Mouse (Mus musculus): ENCODE measurements at regions not wholly inside any gene's neighbourhood (a gene's known extent, or its start where the extent isn't known, plus 50 kb on each side); places are given as distances from the start of the nearest gene placed in this dataset.
A peak's percentile ranks its signal among the peaks of the same experiment; 100 is the strongest.

GRCm38 (mm10) chr1:122607309-122607708 lies 1039.5 kb upstream of the Ddx18 start:
- DNase-seq (ENCODE audit: low spot score) = no peak

GRCm38 (mm10) chr1:122575954-122576353 lies 1008.2 kb upstream of the Ddx18 start:
- DNase-seq (ENCODE audit: low spot score) = no peak

GRCm38 (mm10) chr1:122551596-122551995 lies 983.8 kb upstream of the Ddx18 start:
- DNase-seq (ENCODE audit: low spot score) = no peak

DNA sequence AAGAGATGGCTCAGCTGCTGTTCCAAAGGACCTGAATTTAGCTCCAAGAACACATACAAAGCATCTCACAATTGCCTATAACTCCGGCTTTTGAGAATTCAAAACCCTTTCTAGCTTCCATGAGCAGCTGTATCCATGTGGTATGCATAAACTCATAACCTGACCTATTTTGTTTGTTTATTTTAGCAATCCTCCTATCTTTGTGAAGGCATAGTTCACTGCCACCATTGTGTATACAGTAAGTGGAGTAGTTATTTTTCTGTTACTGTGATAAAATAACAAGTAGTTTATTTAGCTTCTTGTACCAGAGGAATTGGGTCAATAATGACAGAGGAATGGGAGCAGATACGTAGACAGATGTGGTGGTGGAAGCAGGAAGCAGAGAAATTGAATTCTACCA lies 941.8 kb upstream of the Ddx18 start:
- DNase-seq (ENCODE audit: low spot score) = no peak

GRCm38 (mm10) chr1:122501707-122502106 lies 933.9 kb upstream of the Ddx18 start:
- no peak for DNase-seq (ENCODE audit: low spot score)

DNA sequence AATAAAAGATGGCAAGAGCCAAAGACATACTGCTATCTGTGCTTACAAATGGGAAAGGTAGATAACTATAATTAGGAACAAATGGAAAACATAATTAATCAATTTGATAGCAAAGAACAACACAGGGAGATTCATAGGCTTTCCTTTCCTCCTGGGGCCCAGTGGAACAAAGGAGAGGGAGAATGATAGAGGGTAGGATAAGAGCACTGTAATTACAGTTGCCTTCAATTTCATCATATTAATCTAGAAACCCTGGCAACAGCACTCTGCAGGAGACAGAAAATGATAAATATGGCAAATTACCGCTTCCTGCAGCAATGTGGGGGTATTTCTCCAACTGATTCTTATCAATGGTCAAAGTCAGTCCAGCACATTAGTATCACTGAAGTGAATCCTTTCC lies 910.2 kb upstream of the Ddx18 start:
- DNase-seq (ENCODE audit: low spot score) = no peak

GRCm38 (mm10) chr1:122463931-122464330 lies 896.1 kb upstream of the Ddx18 start:
- no peak for DNase-seq (ENCODE audit: low spot score)

DNA sequence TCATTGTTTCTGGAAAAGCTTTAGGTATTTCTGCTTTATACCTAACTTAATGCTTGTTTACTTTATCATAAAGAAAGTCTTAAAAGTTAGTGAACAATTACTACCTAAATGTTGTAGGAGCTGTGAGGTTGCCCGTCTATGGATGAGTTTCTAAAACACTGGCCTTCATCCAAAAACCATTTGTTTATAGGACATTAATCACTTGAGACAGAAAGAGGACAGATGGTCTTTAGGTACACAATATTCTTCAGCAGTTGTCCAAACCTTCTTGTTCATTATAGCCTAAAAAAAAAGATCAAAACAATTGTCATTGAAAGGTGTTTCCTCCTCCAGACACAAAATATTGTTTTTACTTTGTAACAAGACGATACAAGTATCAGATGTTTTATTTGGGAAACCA lies 891.3 kb upstream of the Ddx18 start:
- DNase-seq (ENCODE audit: low spot score) = no peak

DNA sequence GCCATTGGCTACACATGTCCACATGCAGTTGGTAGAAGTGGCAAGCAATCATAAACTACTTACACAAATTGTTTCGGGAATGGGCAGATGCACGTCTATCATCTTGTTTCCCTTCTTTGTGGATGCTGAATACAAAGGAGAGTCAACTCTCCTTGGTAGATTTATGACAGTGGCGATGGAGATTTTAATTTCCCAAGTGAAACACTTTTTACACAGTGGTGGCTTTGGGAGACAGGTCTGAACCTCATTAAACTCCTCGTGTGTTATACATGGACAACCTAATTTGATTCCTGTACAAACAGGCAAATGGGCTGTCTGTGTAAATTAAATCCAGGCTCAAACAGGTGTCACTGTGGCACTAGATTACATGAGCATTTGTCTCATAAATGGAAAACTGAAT lies 887.1 kb upstream of the Ddx18 start:
- no peak for DNase-seq (ENCODE audit: low spot score)

- DNase-seq (ENCODE audit: low spot score) = no peak
Observed at GRCm38 (mm10) chr1:122453617-122454016, 885.8 kb upstream of the Ddx18 start.

- DNase-seq (ENCODE audit: low spot score) = no peak
Observed at GRCm38 (mm10) chr1:122439358-122439757, 871.6 kb upstream of the Ddx18 start.

DNA sequence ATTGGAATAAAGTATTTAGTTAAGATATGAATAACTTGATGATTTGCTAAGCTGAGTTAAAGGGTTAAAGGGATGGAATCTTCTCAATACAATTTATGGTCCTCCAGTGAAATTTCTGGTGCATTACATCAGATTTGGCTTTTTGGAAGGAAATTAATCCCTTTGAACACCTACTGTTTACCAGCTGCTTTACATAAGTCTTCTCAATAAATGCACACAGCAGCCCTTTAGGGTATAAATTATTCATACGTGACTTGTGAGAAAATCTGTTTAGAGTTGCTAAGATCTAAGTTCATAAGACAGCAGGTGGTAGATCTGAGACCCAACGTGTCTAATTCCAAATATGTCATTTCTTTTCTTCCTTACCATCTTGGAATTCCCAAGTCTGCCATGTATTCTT lies 855.7 kb upstream of the Ddx18 start:
- DNase-seq (ENCODE audit: low spot score) = no peak

- no peak for DNase-seq (ENCODE audit: low spot score)
Observed at GRCm38 (mm10) chr1:122396342-122396741, 828.6 kb upstream of the Ddx18 start.

GRCm38 (mm10) chr1:122393660-122394355 lies 826.0 kb upstream of the Ddx18 start:
- DNase-seq (ENCODE audit: low spot score) = no peak

GRCm38 (mm10) chr1:122357015-122357414 lies 789.2 kb upstream of the Ddx18 start:
- DNase-seq (ENCODE audit: low spot score) = peak; percentile 90

- DNase-seq (ENCODE audit: low spot score) = no peak
Observed at GRCm38 (mm10) chr1:122351530-122351929, 783.7 kb upstream of the Ddx18 start.

DNA sequence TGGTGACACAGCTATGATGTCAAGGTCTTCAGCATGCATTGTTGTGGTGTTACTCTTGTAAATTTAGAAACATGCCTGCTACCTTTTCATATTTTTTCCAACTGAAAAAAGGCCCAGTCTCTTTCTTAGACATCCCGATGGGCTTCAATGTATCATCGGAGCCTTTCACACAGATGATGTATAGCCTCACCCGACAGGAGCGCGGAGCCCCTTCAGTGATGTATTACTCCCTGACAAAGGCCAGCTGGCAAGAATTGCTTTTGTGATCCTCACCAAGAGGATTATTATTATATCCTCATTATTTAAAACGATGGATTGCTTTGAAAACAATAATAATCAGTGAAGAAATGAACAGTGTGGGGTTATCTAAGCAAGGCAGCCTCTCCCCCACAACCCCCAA lies 765.5 kb upstream of the Ddx18 start:
- DNase-seq (ENCODE audit: low spot score) = no peak

- no peak for DNase-seq (ENCODE audit: low spot score)
Observed at GRCm38 (mm10) chr1:122328276-122328675, 760.5 kb upstream of the Ddx18 start.
